Mouse (Mus musculus) retina, postnatal 7 days (tissue): ENCODE measurements around the gene Ctcfl.

Source experiments
- DNase-seq: peaks from one replicate; pipeline ENCODE4 v3.0.0-alpha.2; 2012; ENCODE audit warnings: low read depth, low spot score

The Ctcfl gene

DNA sequence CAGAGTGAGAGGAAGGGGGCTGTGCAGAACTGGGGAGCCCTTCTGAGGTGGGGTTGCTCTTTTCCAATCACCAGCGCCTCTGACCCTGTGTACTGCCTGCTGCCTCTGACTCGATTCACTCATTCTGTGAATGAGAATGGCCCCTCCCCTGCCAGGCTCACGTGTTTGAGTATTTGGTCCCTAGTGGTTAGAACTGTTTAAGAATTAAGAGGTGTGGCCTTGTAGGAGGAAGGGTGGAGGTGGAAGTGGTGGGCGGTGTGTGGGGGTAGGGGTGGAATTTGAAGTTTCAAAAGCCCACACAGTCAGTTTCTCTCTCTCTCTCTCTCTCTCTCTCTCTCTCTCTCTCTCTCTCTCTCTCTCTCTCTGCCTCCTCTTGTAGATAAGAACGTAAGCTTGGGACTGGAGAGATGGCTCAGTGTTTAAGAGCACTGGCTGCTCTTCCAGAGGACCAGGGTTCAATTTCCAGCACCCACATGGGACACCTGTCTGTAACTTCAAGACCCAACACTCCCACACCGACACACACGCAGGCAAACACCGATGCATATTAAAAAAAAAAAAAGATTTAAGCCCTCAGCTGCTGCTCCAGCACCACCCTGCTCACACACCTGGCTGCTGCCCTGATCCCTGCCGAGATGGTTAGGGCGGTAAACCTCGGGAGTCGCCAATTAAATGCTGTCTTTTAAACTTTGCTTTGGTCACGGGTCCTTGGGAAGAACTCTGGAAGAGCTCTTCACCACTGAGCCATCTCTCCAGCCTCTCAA is 35.4 kb downstream of the Ctcfl start:
- DNase-seq = no peak

DNA sequence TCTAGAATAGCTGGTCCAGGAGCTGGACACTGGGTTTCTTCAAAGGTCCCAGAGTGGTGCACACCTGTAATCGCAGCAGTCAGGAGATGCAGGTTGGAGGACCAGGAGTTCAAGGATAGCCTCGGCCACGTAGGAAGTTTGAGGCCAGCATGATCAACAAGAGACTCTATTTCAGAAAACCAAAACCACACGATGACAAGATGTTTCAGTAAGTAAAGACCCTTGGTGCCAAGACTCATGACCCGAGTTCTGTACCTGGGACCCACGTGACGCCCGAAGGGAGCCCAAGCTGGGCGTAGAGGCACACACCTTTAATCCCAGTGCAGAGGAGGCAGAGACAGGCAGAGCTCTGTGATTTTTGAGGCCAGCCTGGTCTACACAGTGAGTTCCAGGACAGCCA is 36.2 kb downstream of the Ctcfl start:
- no peak for DNase-seq

DNA sequence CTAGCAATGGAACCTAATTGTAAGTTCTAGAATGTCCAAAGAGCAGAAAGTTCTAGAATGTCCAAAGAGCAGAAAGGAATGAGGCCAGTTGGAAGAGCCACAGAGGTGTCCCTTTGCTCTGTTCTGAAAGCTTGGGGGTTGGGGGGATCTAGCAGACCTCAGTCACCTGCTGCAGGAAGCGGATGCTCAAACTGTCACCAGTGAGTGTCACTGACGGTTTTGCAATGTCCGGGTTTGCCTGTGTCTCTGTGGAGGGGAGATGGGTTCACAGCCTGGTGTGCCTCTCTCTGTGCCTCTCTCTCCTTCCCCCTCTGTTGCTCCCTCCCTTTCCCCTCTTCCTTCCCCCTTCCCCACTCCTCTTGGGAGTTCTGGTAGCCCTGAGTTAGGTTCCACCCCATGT is 36.6 kb downstream of the Ctcfl start:
- DNase-seq = no peak

DNA sequence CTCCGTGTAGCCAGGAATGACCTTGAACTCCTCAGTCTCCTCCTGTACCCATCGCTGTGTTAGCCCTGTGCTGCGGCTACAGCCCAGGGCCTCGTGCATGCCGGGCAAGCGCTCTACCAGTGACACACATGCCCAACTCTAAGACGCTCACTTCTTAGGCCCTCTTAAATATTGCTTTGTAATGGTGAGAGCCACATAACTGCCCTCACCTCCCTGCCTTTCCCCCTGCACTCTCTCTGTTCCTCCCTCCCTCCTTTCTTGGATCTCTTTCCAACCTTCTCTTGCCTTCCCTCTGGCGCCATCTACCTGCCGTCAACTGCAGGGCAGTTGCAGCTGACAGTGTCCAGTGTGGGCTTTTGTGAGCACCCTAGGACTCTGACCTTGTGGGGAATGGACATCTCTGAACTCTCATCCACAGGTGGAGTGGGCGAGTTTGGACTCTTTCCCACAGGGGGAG is 38.5 kb downstream of the Ctcfl start:
- peak; percentile 73 for DNase-seq

DNA sequence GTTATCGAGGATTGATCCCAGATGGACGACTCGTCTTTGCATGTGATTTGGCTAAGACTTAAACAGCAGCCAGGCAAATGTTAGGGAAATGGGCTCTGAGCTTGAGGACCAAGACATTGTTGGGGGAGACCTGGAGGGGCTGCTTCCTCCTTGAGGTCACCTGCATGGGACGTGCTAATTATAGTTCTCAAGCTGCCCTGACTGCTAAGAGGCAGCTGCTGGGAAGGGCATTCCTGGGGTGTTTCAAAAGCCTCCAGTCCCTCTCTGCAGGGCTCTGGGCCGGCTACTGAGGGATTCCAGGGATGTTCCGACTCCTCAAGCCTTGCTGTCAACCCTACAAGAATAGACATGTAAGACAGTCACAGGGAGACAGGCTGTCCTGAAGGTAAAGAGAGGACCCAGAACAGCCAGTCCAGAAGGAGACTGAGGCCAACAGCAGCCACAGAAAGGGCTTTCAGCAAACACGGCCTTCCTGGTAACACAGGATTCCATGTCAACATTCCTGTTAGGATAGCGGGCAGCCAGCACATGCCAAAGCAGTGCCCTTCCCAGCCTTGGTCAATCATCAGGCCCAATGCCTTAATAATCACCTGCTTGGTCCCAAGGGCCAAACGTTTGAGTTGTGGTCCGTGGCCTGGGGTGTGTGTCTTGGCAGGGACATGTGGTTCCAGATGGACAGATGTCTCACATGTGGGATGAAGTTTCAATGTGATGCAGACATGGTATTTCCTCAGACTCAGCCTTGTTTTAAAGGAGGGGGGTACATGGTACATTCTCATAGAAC is 39.4 kb downstream of the Ctcfl start:
- DNase-seq = no peak

DNA sequence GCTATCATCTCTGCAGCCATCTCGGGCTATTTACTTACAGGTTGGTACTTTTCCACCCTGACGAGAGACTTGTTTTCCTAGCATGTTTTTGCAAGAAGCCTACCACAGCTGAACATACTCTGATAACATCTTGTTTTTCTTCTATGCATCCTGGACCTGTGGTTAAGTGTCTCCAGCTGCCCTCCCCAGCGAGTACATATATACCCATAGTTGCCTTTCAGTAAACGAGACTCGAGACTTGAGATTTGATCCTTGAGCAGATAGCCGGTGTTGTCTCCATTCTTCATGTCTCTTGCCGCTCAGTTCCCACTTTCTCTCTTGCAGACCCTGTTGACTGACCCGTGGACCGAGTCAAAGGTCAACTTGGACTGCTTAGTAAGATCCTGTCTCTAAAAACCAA is 42.4 kb downstream of the Ctcfl start:
- DNase-seq = no peak

DNA sequence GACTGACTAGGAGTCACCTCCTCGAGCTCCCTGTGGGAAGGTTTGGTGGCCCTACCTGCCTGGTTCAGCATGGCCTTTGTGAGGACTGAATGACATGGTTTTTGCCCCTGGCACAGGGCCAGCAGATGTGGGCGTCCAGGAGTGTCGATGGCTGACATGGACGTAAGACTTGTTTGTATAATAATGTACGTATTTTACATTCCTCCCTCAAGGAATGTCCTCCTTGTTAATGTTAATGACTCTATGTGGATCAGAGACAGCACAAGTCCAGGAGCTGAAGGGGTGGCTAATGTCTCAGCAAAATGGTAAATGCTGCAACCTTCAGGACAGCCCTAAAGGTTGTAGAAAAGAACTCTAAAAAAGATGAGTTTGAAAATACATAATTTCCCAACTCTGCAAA is 45.7 kb downstream of the Ctcfl start:
- DNase-seq = no peak

DNA sequence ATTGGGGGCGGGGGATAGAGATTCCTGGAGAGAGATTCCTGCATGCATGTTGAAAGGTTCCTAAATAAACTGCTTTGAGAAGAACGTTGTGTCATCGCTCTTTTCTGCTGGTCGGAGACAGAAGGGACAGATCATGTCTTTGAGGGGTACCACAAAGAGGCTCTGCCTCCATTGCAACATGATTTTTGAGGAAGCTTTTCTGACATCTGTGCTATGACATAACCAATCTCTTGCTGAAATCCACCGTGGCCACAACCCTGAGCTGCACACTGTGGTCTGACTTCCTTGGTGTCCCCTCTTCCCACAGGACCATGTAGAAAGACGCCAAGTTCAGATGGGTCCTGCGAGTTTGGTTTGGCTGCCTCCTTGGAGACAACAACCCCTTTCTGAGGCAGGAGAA is 46.4 kb downstream of the Ctcfl start:
- no peak for DNase-seq

DNA sequence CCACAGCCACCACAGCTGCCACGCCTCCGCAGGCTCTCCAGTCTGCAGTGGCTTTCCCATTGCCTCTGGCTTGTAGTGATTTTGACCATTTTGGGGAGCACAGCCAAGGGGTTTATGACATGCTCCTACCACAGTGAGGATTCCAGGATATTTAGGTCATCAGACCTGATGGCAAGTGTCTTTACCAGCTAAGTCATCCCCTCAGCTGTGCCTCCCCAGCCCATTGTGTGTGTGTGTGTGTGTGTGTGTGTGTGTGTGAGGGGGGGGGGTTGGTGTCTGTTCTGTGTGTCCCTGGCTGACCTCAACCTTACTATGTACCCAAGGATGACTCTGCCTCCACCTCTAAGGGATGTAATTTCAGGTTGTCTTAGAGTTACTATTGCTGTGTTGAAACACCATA is 54.5 kb downstream of the Ctcfl start:
- no peak for DNase-seq

DNA sequence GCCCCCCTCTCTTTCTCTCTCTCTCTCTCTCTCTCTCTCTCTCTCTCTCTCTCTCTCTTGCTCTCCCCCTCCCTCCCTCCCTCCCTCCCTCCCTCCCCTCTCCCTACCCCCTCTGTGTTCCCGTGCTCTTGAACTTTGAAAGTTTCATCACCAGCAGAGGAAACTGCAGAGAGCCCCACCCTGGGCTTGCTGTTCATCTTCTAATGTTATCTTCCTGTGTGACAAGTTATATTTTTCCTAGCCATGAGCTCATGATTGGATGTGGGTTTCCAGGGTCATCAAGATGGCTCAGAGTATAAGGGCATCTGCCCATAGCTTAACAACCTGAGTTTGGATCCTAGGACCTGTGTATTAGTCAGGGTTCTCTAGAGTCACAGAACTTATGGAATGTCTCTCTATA is 56.1 kb downstream of the Ctcfl start:
- DNase-seq = no peak

DNA sequence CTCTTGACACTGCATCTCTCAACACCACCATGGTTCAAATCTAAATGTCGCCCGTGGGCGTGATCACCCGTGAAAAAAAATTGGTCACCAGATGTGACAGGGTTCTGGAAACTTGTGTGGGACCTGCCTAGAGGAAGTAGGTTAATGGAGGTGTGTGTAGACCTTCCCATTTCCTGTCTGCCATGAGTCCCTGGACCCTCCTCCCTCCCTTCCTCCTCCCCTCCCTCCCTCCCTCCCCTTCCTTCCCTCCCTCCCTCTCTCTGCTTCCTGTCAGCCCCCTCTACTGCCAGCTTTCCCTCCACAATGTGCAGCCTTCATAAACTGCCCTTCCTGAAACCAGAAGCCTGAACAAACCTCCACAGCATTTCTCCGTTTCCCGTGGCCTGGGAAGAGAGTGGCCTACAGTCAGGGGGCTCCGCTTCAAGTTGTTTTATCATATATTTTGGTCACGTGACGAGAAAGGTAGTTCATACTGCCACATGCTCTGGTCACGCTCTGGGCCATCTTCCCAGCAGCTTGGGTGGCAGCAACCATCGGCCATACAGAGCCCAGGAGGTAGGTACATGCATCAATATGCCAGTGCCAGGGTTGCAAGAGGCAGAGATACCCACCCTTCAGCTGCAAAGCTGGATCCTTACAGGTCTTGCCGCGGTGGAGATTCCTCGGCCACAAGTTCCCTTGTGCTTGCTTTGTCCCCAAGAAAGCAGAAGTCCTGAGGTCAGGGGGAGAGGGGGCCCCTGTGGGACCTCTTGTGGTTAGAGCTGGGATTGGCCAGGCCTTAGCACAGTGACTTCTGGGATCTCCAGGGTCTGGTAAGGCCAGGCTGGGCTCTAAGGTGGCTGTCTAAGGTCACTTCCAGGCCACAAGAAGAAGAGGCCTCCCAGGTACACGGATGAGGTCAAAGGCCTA is 57.6 kb downstream of the Ctcfl start:
- no peak for DNase-seq

DNA sequence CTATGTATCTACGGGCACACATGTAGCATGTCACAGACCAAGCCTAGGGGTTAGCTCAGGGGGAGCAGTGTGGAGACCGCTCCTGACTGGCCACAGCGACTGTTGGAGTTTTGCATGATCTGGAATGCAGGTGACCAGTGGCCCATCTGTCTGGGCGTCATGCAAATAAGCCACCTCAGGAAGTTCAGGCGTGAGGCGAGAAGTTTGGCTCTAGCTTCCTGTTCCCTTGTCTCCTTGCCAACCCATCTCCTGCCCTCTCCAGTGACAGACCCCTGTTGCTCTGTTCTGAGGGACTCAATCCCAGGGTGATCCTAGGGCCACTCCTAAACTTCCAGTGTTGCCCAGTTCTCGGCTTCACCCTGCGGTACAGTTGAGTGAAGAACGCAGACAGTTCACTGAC is 58.9 kb downstream of the Ctcfl start:
- no peak for DNase-seq

DNA sequence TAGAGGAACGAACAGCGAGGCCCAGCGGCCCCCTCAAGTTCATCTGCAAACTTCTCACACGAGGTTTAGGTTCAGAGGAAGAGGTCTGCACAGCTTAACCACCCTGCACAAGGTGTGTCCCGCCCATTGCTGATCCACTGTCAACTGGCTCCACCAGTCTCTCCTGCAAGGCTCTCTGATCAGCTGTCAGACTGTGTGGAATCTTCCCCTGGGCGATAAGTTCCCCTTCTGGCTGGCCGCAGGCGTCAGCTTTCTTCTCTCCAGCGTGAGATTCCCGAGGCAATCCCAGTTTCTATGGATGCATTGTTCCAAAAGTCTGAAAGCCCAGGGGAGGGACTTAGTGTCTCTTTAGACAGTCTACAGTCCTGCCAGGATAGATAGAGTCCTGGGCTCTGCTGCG is 61.1 kb downstream of the Ctcfl start:
- no peak for DNase-seq

DNA sequence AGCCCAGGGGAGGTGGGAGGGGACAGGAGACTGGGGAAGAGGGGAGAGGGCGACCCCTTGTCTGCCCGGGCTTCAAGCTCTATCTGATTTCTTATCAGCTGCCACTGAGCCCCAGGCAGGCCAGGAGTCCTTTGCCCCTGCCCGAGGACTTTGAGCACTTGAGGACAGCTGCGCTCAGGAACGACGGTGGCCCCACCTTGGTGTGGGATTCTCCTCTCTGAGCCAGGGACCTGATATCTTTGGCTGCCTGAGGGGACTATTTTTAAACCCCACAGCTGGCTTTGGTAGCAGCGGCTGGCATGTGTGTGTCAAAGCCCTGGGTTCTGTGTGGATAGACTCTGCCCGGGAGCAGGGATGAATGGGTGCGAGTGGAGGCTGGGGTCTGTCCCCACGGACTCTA is 61.7 kb downstream of the Ctcfl start:
- DNase-seq = no peak

DNA sequence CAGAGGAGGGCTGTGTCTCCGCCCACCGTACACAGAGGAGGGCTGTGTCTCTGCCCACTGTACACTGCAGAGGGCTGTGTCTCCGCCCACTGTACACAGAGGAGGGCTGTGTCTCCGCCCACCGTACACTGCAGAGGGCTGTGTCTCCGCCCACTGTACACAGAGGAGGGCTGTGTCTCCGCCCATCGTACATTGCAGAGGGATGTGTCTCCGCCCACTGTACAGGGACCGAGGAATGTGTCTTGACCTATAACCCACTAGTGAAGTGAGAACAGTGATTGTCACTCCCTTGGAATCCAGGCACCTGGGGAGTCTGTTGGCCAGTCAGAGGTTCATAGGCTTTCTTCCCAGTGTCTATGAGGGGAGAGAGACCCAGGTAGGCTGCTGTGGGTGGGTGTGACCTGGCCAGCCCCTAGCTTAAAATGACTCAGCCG is 62.4 kb downstream of the Ctcfl start:
- no peak for DNase-seq

DNA sequence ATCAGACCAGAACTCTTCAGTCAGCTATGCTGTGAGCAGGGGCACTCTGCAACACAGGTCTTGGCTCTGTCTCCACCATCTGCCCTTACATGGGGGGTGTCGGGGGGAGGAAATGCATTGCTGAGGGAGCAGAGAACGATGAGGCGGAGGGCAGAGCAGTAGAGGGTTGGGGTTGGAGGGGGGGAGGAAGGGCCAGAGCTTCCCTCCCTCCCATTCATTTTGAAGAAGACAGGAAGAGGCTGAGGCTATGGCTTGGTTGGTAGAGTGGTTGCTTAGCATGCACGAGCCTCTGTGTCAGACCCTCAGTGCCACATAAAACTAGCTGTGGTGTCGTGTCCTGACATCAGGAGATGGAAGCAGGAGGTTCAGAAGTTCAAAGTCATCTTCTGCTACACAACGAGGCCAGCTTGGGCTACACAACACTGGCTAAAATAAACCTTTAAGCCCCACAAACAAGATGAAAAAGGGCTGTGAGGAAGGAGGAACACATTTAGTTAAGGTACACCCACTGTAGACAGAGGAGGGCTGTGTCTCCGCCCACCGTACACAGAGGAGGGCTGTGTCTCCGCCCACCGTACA is 62.9 kb downstream of the Ctcfl start:
- DNase-seq = no peak

DNA sequence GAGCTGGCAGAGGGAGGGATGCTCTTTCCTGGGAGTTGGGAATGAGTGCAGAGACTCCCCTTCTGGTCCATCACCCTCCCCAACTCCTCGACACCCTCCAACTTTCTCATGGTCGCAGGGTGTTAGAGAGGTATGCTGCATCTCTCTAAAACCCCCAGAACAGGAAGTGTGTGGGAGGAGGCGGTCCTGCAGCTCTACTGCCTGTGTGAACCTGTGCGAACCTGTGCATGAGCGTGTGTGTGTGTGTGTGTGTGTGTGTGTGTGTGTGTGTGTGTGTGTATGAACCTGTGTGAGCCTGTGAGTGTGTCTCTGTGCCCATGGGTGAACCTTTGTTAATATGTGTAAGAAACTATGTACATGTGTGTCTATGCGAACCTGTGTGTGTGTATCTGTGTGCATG is 65.5 kb downstream of the Ctcfl start:
- DNase-seq = no peak

DNA sequence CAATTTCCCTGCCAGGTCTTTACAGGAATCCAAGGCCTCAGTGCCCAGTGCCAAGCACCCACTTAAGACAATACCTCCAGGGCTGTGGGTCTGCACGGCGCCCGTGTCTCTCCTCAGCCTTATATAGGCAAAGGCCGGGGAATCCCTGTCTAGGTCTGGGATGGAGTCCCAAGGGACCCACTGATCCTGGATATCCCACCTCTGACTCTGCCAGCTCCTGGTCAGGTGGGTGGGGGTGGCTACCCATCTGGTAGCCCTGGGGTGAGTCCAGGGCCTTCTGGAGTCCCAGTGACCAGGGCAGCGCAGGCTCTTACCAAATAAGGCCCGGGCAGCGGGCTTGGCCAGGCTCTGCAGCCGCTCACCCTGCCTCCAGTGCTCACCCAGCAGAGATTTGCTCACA is 66.4 kb downstream of the Ctcfl start:
- DNase-seq = no peak

DNA sequence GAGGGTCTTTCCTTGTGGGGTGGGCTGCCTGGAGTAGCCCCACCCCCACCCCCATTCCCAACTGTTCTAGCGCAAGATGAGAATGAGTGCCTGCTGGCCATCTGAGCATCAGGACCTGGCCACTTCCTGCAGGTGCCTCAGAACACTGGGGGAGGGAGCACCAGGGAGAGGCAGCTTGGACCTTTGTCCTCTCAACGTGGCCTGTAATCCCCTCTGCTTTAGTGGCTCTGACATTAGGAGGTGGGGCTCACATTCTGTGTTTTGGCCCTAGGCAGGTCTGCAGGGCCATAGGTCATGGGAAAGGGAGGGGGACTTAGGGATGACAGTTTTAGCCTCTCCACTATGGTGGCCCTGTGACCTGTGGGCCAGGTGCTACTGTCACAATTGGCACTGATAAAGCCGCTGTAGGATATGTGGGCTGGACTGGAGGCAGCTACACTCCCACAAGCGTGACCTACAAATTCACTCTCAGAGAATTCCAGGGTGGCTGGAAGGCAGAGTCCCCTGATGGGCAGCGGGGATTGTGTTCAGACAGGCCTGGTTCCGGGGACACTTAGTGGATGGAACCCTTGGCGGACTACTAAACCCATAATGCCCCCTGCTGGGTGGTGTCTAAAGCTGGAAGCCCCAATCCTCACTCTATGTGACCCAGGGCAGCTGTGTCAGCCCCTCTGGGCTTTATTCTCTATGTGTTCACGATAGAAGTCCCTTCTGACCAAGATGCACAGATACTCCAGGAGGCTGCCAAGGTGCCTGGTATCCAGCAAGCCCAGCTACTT is 68.5 kb downstream of the Ctcfl start:
- no peak for DNase-seq

DNA sequence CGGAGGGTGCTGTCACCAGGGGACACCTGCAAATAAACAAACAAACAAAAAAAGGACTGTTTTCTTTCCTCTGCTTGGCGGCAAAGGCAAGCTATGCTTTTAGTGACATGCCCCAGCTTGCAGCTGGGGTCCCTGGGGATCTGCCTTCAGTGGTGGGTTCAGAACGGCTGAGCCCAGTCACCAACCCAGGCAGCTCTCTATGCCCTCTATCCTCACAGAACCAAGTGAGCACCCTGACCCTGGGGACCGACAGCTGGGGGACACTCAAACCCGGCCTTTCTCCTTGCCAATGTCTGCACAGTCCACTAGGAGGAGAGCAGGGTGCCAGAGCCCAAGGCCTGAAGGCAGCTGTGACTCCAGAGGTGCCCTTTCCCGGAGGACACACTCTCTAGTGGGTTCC is 69.5 kb downstream of the Ctcfl start:
- DNase-seq = no peak

DNA sequence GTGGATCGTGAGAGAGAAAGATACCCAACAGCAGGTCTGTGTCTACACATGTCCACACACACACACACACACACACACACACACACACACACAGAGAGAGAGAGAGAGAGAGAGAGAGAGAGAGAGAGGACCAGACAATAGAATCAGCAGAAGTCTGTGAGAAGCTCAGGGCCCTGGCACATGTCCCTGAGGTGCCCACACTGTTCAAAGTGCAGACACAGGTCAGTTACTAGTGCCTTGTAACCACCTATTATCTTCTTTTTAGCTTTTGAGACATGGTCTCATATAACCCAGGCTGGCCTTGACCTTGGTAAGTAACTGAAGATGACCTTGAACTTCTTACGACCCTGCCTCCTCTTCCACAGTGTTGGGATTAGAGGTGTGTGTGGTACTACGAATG is 70.1 kb downstream of the Ctcfl start:
- DNase-seq = no peak
